Mouse (Mus musculus): ENCODE measurements around the gene Ccl26. TPM values are rescaled to one million over a fixed set of nuclear protein-coding genes. Genes with fewer than 3 reads are reported as not detected.
"Not testable (repeated sequence)": the region's sequence is repeated elsewhere in the genome, so short reads cannot be mapped to it uniquely, and the experiment has no call there.

The Ccl26 gene
- total RNA-seq (2021) (not detected), polyA plus RNA-seq (2012; rRNA removed) (not detected in 2 replicates)
- long read RNA-seq: 0 reads

DNA sequence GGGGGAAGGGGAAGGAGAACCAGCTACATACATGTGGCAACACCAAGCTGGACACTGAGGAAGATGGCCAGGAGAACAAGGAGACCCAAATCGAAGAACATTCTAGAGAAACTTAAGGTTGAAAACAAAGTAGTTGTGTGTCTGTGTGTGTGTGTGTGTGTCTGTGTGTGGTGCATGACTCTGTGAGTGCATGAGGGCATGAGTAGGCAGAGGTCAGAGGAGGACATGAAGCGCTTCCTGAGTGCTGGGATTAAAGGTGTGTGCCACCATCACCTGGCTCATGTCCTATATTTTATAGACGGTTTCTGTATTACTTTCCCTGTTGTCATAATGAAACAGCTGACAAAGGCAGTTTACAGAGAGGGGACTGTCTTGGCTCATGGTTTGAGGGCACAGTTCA, at the start of gene Ccl26:
Gene Ccl26 (minus strand): TSS at position 101 of the 400 bp plus-strand sequence.
- no peak for DNase-seq

DNA sequence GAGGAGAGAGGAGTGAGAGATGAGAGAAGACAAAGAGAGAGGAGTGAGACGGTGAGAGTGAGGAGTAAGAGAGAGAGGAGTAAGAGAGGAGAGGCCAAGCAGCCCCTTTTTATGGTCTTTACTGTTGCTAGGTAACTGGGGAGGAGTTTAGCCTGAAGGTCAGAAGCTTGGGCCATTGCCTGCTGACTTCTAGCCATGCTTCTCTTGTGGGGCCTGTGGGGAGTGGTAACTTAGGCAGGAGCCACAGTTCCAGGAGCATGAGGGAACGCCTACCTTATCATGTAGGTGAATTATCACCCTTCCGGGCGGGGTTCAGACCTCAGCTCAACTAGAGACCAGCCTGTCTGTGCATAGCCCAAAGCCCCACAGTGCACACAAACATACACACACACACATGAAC, 46.4 kb upstream of the Ccl26 start:
- DNase-seq: peak; percentile 45

DNA sequence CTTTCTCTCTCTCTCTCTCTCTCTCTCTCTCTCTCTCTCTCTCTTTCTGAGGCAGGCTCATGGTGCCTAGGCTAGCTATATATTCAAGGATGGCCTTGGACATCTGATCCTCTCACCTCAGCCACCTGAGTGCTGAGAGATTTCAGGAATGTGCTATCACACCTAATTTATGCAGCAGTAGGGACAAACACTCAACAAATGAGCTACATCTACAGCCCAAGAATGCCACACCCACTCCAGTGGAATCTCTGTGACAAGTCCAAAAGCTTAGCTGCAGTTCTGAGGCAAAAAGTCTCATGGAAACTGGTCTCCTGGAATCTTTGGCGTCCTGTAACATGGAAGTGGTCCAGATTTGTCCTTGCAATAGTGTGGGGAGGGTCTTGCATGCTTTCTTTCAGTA, 44.2 kb upstream of the Ccl26 start:
- DNase-seq: no peak

DNA sequence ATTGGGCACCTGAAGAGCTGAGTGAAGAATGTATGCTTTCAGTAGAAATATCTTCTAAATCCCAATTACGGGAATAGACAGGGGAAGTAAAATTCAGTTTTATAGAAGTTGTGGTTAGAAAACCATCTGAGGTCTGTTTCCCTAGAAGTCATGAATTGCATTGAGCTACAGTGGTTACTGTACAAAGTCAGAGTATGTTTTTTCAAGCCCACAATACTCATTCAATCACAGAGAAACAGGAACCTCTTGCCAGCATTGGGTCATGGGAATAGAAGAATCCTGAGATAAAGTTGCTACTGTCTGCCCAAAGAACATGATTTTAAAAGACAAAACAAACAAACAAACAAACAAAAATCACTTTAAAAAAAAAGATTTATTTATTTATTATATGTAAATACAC, 43.3 kb upstream of the Ccl26 start:
- not testable (repeated sequence) for DNase-seq

DNA sequence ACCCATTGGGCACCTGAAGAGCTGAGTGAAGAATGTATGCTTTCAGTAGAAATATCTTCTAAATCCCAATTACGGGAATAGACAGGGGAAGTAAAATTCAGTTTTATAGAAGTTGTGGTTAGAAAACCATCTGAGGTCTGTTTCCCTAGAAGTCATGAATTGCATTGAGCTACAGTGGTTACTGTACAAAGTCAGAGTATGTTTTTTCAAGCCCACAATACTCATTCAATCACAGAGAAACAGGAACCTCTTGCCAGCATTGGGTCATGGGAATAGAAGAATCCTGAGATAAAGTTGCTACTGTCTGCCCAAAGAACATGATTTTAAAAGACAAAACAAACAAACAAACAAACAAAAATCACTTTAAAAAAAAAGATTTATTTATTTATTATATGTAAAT, 41.3 kb upstream of the Ccl26 start:
- DNase-seq: not testable (repeated sequence)

DNA sequence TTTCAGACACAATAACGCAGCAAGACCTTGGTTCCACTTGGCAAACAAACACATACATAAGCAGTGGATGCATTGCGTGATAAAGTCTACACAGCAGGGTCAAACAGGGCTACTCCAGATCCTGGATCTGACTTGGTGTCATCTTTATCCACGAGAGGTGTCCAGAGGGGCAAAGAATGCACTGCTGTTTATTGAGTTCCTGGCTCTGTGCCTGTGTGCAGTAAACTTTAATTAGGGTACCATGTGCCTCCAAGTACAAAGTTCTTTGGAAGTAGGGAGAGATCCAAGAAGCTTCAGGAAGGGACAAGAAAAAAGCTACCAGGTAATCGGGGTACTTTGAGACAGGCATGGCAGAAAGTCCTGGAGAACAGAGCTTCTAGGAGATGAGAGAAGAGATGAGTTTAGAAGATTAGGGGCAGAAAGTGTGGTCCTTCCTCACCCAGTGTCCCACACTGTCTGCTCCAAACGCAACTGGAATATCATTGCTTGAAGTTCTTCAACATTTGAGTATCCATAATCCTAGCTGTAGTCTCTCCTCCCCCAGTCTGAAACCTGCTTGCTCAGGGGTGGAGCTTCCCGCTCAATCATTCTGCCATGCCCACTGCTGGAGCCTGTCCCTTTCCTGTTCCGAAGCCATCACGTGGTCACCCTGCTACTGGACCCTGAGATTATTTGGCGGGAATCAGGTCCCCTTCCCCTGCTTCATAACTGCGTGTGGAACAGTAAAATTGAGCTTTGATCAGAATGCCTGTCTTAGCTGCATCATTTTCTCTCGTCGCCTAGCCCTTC, 26.8 kb upstream of the Ccl26 start:
- DNase-seq: no peak

DNA sequence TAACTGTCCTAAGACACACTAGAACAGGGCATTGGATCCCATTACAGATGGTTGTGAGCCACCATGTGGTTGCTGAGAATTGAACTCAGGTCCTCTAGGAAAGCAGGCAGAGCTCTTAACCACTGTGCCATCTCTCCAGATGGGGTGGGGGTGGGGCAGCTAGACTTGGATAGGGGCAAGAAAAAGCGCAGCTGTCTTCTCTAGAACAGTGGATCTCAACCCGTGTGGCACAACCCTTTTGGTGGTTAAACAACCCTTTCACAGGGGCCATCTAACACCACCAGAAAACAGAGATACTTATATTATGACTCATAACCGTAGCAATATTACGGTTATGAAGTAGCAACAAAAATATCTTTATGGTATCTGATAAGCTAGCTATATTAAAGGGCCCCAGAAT, 24.4 kb upstream of the Ccl26 start:
- DNase-seq: no peak

DNA sequence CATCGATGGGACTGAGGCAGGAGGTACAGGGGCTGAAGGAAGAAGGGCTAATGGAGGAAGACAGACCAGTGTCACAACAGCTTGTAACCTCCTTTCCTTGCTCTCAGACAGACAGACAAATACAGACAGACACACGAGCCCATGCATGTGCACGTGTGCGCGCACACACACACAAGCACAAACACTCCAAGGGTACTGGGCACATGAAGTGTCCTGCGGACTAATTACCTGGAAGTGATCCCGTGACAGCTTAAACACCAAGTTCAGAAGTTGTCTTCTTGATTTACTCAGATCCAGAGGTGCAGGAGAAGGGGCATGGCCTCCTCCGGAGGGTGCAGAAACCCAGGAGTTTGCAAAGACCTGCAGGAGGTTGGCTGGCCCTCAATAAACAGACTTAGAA, 22.3 kb upstream of the Ccl26 start:
- no peak for DNase-seq

DNA sequence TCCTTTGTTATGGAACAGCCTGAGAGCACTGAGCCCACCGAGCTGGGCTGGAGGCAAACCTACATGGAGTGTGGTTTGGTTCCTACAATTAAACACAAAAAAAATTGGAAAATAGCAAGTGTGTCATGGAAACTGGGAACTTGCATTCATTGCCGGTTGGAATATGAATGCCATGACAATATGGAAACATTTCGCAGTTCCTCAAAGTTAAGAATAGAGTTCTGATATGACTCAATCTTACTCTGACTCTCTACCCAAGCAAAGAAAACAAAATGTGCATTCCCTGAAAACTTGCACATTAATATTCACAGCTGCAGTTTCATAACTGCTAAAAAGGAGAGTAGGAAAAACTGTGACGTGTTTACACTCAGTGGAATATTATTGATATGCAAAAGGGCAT, 19.0 kb upstream of the Ccl26 start:
- DNase-seq: no peak

DNA sequence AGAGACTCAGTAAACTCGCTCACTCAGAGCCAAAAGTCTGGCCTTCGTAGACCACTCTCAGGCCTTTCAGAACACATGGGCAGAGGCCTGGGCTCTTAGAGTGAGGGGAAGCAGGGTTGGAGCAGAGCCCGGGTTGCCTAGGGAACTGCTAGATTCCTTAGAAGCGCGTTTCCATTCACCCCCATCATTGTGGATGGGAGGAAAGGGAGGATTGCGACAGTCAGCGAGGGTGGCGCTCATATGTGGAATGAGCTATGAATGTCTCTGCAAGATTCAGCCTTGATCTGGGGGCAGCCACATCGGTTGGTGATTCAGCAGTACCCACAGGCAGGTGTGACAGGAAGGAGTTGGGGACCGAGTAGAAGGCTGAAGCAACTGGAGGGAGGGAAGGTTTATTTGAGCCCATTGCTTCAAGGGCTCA, 16.0 kb upstream of the Ccl26 start:
- DNase-seq: no peak

DNA sequence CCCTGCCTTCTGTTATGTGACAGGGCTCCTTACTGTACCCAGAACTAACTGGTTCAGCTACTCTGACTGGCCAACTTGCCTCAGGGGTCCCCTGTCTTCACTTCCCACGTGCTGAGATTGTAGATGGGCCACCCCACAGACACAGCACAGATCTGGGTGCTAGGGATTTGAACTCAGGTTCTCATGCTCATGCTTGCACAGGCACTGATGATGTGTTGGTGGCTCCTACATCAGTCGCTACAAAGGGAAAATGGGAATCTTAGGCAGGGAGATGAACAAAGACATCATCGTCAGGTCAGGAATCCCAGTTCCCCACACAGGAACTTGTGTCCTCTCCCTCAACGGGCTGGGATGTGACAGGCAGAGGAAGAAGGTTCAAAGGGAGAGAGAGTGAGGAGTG, 12.7 kb upstream of the Ccl26 start:
- peak; percentile 30 for DNase-seq

DNA sequence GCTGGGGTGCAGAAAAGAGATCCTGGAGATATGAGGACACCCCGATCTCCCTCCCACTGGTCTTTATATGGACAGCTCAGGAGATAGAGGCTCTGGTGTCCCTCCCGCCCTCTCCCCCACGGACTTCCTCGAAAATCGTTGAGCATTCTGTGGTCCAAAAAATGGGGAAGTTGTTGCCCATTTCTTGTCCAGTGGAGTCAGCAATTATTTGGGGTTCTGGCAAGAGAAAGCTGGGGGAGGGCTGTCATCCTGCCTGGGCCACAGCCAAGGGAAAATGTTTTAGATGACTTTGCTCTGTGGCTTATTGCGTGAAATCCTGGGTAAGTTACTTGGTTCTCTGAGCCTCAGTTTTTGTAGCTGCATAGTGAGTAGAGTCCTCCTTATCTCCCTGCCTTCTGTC, 9.6 kb upstream of the Ccl26 start, which contains the start of gene Ccl24:
Gene Ccl24 (minus strand): TSS at position 44 of the 400 bp plus-strand sequence.
- DNase-seq: peak; percentile 20

DNA sequence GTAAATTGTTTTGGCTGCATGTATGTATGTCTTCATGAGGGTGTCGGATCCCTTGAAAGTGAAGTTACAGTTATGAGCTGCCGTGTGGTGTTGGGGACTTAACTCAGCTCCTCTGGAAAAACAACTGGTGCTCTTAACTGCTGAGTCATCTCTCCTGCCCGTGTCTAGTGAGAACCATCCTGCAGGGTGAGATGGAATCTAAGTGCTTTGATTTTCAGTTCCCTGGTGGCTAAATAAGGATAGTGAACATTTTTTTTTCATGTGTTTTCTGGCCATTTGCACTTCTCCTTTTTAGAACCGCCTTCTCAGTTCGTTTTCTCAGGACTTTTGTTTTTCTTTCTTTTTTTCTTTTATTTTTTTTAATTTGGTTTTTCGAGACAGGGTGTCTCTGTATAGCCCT, 5.3 kb upstream of the Ccl26 start:
- DNase-seq: no peak

DNA sequence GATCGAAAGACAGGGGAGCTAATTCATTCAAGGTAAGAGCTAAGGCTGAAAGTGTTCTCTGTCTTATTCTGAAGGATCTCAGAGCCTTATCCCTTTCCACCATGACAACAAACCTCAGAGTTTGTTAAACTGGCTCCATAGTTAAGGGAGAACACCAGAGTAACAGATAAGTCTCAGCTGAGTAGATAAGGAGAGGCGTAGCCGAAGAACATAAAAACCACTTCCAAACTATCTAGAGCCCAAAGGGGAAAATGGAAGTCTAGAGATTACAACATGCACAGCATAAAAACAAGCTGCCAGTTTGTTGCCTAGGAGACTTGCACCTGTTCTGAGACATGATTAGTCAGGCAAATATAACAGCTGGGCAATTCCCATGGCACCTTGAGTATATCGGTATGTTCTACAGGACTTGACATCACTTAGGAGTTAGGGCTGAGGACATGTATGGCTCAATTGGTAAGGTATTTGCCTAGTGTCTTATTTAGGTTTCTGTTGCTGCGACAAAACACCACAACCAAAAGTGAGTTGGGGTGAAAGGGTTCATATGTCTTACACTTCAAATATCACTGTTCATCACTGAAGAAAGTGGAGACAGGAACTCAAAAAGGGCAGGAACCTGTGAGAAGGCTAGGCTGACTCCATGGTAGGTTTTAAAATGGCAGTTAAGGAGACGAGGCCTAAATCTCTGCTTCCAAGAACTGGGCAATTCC, 4.3 kb upstream of the Ccl26 start:
- no peak for DNase-seq

DNA sequence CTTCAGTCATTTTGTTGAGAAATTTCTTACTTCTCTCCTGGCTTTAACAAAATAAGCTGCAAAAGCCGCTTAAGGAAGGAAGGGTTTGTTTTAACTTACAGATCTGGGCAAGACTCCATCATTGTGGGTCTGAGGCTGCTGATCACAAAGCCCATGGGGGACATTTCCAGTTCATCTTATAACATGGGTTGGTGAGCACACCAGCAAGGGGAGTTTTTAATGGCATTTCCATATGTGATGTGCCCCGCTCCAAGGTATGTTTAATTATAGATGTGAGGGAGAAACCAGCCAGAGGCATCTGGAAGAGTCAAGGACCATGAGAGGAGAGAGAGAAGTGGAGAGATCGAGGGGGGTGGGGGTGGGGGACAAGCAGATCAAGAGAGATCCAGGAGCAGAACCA, 5.7 kb downstream of the Ccl26 start:
- no peak for DNase-seq

DNA sequence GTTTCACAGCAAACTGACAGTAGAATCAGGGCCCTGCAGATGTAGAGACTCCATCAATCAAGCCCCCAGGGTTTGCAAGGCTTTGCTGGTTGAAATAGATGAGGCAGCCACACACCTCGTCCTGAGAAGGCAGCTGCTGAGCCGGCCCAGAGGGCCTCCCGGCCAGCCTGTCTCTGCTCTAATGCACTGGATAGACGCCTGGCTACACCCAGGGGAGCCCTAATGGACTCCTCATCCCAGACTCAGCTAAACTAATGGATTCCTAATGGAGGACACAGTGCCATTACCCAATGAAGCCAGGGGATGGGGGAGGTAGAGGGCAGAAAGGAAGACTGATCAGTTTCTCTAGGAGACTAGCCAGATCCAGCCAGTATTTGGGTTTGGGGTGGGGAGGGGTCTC, 6.3 kb downstream of the Ccl26 start:
- DNase-seq: no peak

DNA sequence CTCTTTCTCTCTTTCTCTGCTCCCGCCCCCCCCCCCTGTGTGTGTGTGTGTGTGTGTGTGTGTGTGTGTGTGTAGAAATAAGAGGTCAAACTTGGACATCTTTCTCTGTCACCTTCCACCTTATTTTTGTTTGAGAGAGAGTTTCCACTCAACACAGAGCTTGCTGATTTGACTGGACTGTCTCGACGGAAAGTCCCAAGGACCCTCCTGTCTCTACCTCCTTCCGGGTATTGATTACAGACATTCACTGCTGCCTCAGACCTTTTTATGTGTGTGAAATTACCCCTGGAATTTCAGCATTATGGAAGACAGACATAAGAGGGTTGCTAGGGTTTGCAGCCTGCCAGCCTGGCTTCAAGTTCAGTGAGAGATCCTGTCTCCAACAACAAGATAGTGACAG, 7.1 kb downstream of the Ccl26 start:
- no peak for DNase-seq

DNA sequence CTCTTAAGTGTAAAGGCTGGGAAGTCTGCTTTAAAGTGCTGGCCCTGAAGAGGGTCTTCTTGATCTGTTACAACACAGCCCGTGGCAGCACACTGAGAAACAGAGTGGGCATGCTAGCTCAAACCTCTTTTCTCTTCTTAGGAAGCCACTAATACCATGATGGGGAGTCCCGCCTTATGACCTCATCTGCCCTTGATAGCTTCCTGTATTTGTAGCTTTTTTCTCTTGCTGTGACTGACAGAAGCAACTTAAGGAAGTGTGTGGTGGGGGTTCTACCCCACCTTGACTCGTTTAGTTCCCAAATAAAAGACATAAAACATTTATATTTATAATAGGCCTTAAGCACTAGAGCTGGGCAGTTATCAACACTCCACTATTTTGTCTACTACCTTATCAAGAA, 11.8 kb downstream of the Ccl26 start:
- DNase-seq: no peak

DNA sequence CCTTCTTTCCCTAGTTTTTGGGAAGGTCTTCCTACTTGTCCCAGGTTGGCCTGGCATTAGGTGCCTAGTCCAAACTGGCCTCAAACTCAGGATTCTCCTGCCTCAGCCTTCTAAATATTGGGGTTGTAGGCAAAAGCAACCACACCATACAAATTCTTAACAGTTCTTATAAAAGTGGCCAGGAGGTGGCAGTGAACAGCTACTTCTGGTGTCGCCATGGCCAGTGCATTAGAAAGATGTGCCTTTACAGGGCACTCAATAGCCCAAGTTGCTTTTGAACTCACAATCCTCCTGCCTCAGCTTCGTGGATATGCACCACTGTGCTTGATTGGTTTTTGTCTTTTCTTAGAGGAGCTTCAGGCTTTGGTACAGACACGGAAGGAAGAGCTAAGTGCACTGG, 12.5 kb downstream of the Ccl26 start:
- no peak for DNase-seq

DNA sequence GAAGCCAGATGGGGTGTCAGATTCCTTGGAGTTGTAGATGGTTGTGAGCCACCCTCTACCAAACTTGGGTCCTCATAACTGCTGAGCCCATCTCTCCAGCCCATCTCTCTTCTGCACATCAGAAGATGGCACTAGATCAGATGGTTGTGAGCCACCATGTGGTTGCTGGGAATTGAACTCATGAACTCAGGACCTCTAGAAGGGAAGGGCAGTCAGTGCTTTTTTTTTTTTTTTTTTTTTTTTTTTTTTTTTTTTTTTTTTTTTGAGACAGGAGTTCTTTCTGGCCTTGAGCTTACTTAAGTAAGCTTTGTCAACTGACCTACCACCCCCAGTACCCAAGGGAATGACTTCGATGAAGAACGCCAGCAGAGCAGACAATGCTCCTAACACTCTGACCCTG, 15.4 kb downstream of the Ccl26 start:
- no peak for DNase-seq

DNA sequence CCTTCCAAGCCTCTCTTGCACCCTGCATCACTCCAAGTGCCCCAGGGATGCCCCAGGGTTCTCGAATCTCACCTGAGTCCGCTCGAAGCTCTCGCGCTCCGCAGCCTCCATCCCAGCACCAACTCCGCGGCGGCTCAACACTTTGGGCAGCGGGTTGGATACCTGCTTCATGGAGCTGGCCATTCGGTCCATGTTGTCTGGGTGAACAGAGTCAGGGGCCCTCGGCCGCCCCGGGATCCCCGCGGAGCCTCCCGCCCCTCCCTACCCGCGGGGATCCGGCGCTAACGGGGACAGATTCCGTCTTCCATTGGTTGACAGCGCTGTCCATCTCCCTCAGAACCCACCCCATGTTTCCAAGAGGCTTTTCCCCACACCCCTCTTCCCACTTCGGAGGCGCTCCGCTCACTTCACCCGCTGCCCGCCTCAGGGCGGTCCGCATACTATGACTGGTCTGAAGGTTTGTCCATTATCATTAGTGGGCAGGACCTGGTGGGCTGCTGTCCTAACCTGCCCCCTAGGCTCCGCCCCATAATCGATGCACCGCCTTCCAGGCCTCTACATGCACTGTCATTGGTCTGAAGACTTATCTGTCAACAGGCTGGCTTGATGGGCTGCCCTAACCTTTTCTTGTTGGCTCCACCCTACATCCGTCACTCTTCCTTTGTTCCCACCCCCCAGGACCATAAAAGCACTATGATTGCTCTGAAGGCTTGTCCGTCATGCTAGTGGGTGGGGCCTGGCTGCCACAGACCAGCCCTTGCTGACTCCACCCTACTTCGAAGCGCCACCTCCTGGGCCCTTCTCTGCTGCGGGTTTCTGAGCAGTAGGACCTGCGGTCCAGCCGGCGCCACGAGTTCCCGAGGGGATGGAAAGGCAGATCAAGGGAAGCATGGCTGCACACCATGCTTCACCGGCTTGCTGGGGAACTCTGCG, 18.2 kb downstream of the Ccl26 start, which contains the start of gene Hip1:
Gene Hip1 (minus strand): TSS at position 256 of the 933 bp plus-strand sequence.
- peak; percentile 100 for DNase-seq

DNA sequence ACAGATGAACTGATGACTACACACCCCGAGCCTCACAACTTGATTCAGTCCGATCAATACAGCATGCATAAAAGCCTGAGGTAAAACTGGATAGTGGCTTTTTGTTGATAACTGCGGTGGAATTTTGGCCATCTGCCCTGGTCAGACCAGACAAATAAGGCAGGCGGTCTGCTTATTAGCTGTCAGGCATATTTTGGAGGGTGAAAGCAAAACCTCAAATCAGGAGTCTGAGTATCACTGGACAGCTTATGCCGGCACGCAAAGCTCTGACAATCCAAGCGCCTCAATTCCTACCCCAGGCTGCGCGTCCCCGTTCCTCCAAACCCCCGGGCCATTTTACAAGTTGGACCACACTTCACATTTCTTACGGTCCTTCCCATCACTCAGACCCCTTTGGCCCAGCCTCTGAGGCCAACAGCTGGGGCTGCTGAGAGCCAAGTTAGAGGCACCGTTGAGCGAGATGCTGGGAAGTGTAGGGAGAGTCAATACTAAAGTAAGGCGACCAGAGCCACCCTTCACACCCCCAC, 19.3 kb downstream of the Ccl26 start:
- DNase-seq: peak; percentile 28

All from adrenal gland, adult 2 months (tissue).